Mouse (Mus musculus): ENCODE measurements around the gene Masp1. TPM values are rescaled to one million over a fixed set of nuclear protein-coding genes. Genes with fewer than 3 reads are reported as not detected.

The Masp1 gene
- total and polyA plus RNA-seq, 2 experiments from 2014 or later: 22.0 to 37.1 TPM

DNA sequence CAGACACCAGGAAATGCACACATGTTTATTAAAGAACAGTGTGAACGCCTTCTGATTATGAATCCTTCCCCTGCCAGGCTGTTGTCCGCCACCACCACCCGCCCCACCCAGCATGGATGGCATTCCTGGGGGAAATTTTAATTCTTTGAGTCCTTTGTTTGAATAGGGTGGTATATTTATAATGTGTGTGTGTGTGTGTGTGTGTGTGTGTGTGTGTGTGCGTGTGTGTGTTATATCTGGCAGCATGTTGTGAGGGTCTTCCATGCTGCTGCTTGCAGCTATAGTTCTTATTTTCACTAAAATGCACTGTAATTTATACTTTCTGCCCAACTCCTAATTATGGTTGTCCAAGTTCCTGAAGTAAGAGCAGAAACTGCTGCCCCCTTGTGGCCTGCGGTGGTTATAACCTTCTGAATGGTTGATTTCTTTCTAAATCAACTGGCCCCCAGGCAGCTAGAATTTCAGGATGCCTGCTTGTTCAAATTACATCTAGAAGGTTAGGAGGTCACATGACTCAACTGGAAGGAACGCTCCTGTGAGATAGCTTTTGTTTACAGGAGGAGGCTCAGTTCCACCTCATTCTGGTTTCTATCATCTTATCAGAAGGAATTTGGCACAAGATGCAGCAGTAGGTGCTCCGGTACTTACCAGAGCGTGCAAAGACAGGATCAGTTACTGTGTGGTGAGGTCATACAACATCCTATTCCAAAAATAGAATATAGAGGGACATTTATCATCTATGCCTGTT, 117.4 kb downstream of the Masp1 start:
- Histone ChIP-seq H3K9ac (no peak overlapping the region), H3K4me3 (ENCODE audit: low read depth, low read length) (no peak overlapping the region), H3K4me2 (ENCODE audit: low read depth) (no peak overlapping the region), H3K4me1 (ENCODE audit: insufficient read depth) (no peaks in the 10 kb centered on the region), H3K27ac (ENCODE audit: low read depth, low read length) (no peak overlapping the region), H3K27me3 (ENCODE audit: insufficient read depth, low read length) (no peaks in the 10 kb centered on the region), H3K9me3 (ENCODE audit: low read length) (no peaks in the 10 kb centered on the region), H3K36me3 (ENCODE audit: insufficient read depth) (no peaks in the 10 kb centered on the region)
- peak; percentile 42; the same call in 1 of the 2 replicates for ATAC-seq
- peak; percentile 85 for DNase-seq
- TF ChIP-seq CTCF (IDR thresholded peaks at IDR 0.05; ENCODE audit: low read depth): peak; percentile 85
- WGBS: 48% methylated on average over 8 of the region's 8 CpGs

DNA sequence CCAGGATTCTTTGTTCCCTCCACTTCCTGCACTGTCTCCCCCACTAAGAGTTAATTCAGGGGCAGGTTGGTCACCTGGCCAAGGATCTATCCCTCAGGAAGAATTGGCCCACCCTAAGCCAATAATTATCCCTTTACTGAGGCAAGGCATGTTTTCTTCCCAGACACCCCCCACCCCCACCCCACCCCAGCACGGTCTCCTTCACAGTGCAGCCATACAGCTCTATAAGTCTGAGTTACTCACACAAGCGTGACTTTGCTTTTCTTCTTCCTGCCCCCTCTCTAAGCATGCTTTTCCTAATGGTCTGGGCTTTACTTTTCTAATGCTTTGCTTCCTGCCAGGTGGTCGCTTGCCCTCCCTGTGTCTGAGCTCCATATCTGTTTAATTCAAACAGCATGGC, 118.7 kb downstream of the Masp1 start:
- Histone ChIP-seq H3K27ac (ENCODE audit: low read depth, low read length) (no peak overlapping the region), H3K36me3 (ENCODE audit: insufficient read depth) (no peaks in the 10 kb centered on the region), H3K4me3 (ENCODE audit: low read depth, low read length) (no peak overlapping the region), H3K4me1 (ENCODE audit: insufficient read depth) (no peaks in the 10 kb centered on the region), H3K9ac (no peak overlapping the region), H3K27me3 (ENCODE audit: insufficient read depth, low read length) (no peaks in the 10 kb centered on the region), H3K4me2 (ENCODE audit: low read depth) (no peak overlapping the region), H3K9me3 (ENCODE audit: low read length) (no peaks in the 10 kb centered on the region)
- ATAC-seq (no peak), DNase-seq (no peak)
- no peak for TF ChIP-seq CTCF (IDR thresholded peaks at IDR 0.05; ENCODE audit: low read depth)
- 63% methylated on average over 3 of the region's 3 CpGs for WGBS

DNA sequence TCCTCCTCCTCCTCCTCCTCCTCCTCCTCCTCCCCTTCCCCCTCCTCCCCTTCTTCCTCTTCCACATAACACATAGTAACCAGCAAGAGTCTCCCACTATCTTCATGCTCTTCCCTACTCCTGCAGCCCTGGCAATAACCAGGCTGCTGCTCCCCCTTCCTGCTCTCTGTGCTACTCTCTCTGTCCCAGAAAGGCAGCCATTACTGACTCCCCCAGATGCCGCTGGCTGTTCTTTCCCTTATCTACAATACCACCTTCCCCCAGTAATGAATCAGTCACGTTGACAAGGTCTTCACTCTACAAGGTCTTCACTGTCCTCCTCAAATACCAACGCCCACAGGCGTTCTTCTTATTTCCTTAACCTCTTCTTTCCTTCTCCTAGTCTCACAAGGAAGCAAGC, 119.2 kb downstream of the Masp1 start:
- Histone ChIP-seq H3K36me3 (ENCODE audit: insufficient read depth) (no peaks in the 10 kb centered on the region), H3K4me3 (ENCODE audit: low read depth, low read length) (no peak overlapping the region), H3K4me1 (ENCODE audit: insufficient read depth) (no peaks in the 10 kb centered on the region), H3K27me3 (ENCODE audit: insufficient read depth, low read length) (no peaks in the 10 kb centered on the region), H3K9ac (no peak overlapping the region), H3K4me2 (ENCODE audit: low read depth) (no peak overlapping the region), H3K27ac (ENCODE audit: low read depth, low read length) (no peak overlapping the region), H3K9me3 (ENCODE audit: low read length) (no peaks in the 10 kb centered on the region)
- 71% methylated on average over 4 of the region's 4 CpGs for whole genome bisulfite sequencing
- no peak for ATAC-seq
- TF ChIP-seq CTCF (IDR thresholded peaks at IDR 0.05; ENCODE audit: low read depth): no peak
- no peak for DNase-seq

Other genes starting within 250 kb of the Masp1 start
- gene Rtp1, start 91.7 kb downstream of the Masp1 start, total RNA-seq (2014; rRNA removed): 0.31 and 0.62 TPM in 2 replicates
- gene Rtp1, start 91.7 kb downstream of the Masp1 start, polyA plus RNA-seq (2015; fragmentation: Nextera tagmentation; extraction: Ambion mirVana): 0.21 and 0.22 TPM in 2 replicates
- gene Rtp4, start 524 bp downstream of the Masp1 start, total RNA-seq (2014; rRNA removed): 7.3 and 7.4 TPM in 2 replicates
- 7.7 and 7.8 TPM in 2 replicates for gene Rtp4, start 524 bp downstream of the Masp1 start, polyA plus RNA-seq (2015; fragmentation: Nextera tagmentation; extraction: Ambion mirVana)